In genomic region chr9:71173533-71173932, GRCm38 (mm10) we compare ENCODE assay signal across 28 mouse cellular contexts. TPM values are rescaled to one million over a fixed set of nuclear protein-coding genes. Genes with fewer than 3 reads are reported as not detected.
DNase-seq lines count a peak whose midpoint lies in the region; ATAC-seq and TF ChIP-seq lines count a peak whose summit lies in the region.
"Had no signal": no experiment of that assay in that cellular context is flagged by ENCODE, and none has a peak within 500 bp of the region (broad histone marks: within the 10 kb centered on the region; RNA-seq: fewer than 3 reads in every experiment).

No protein-coding gene starts in this region.

- no peaks in the 10 kb centered on the region for H3K4me1 ChIP-seq in hindbrain, postnatal 0 days (ENCODE audit: insufficient read depth, low read length)
- H3K4me1 ChIP-seq in hindbrain, embryonic 11.5 days (replicated peaks; ENCODE audit: control insufficient read depth, insufficient read depth, low read length) = no peaks in the 10 kb centered on the region
- peaks cover 56% of the 10 kb centered on the region for H3K4me1 ChIP-seq in liver, embryonic 12.5 days
- peaks cover 0 to 13% of the 10 kb centered on the region in 2 experiments; a peak in 3 of 4 replicates for H3K4me1 ChIP-seq in MEL (ENCODE audit: control insufficient read depth in 1 of 2, insufficient read depth in 2 of 2, low read length in 2 of 2)
- H3K4me1 ChIP-seq in stomach, postnatal 0 days (replicated peaks; ENCODE audit: control insufficient read depth, insufficient read depth) = 0 out of 2 replicates have a peak, but pooled peaks cover 2% of the 10 kb centered on the region

- TF ChIP-seq EP300 in MEL (IDR thresholded peaks at IDR 0.05; ENCODE audit: low read depth in 1 of 2, low read length in 2 of 2) = no peak
- TF ChIP-seq EP300 in stomach, postnatal 0 days (optimal IDR thresholded peaks at IDR 0.05) = no peak

- H3K4me2 ChIP-seq in hindbrain, postnatal 0 days (ENCODE audit: low read depth, low read length) = no peak overlapping the region
- H3K4me2 ChIP-seq in hindbrain, embryonic 11.5 days (replicated peaks; ENCODE audit: low read depth, low read length) = no peak overlapping the region
- H3K4me2 ChIP-seq in liver, embryonic 12.5 days = no peak overlapping the region
- no peak overlapping the region for H3K4me2 ChIP-seq in stomach, postnatal 0 days (replicated peaks; ENCODE audit: low read depth)
- H3K4me2 ChIP-seq: forebrain, embryonic 13.5 days; hindbrain, embryonic 14.5 days had no signal

- no peaks in the 10 kb centered on the region for H3K36me3 ChIP-seq in hindbrain, postnatal 0 days (ENCODE audit: insufficient read depth, low read length)
- no peaks in the 10 kb centered on the region for H3K36me3 ChIP-seq in hindbrain, embryonic 11.5 days (ENCODE audit: control insufficient read depth, insufficient read depth, low read length)
- H3K36me3 ChIP-seq in liver, embryonic 12.5 days = no peaks in the 10 kb centered on the region
- H3K36me3 ChIP-seq in MEL (ENCODE audit: control insufficient read depth in 1 of 2, insufficient read depth in 2 of 2, low read length in 2 of 2) = peaks cover 0 to 12% of the 10 kb centered on the region in 2 experiments; a peak in 2 of 4 replicates
- no peaks in the 10 kb centered on the region for H3K36me3 ChIP-seq in stomach, postnatal 0 days (ENCODE audit: control insufficient read depth, insufficient read depth, low read length)
- H3K36me3 ChIP-seq: heart, embryonic 10.5 days had no signal

- 63% methylated on average over 9 of the region's 9 CpGs for WGBS in hindbrain, postnatal 0 days
- WGBS in hindbrain, embryonic 11.5 days = 63% methylated on average over 9 of the region's 9 CpGs
- WGBS in liver, embryonic 12.5 days (ENCODE audit: insufficient replicate concordance) = 57% methylated on average over 9 of the region's 9 CpGs
- 50% methylated on average over 9 of the region's 9 CpGs for WGBS in stomach, postnatal 0 days

- H3K27ac ChIP-seq in hindbrain, postnatal 0 days = no peak overlapping the region
- no peak overlapping the region for H3K27ac ChIP-seq in hindbrain, embryonic 11.5 days (ENCODE audit: low read depth, low read length)
- H3K27ac ChIP-seq in liver, embryonic 12.5 days = peak overlapping the region; percentile 20; the same call in 1 of the 2 replicates
- no peak overlapping the region for H3K27ac ChIP-seq in MEL (ENCODE audit: control insufficient read depth, low read depth, low read length)
- no peak overlapping the region for H3K27ac ChIP-seq in stomach, postnatal 0 days (replicated peaks)
- H3K27ac ChIP-seq: forebrain, embryonic 13.5 days; heart, embryonic 10.5 days; hindbrain, embryonic 14.5 days had no signal

- ATAC-seq in hindbrain, postnatal 0 days = no peak
- no peak for ATAC-seq in hindbrain, embryonic 11.5 days (ENCODE audit: low FRiP score)
- no peak for ATAC-seq in liver, embryonic 12.5 days
- ATAC-seq in stomach, postnatal 0 days (ENCODE audit: low FRiP score, low TSS enrichment) = no peak
- ATAC-seq: forebrain, embryonic 13.5 days; inflammation-experienced regulatory T-cells, adult 6 months had no signal

- H3K9me3 ChIP-seq in hindbrain, postnatal 0 days (ENCODE audit: low read length) = no peaks in the 10 kb centered on the region
- no peaks in the 10 kb centered on the region for H3K9me3 ChIP-seq in hindbrain, embryonic 11.5 days (ENCODE audit: control insufficient read depth, low read length)
- H3K9me3 ChIP-seq in liver, embryonic 12.5 days (replicated peaks) = no peaks in the 10 kb centered on the region
- no peaks in the 10 kb centered on the region for H3K9me3 ChIP-seq in MEL (replicated peaks; ENCODE audit: insufficient read depth, low read length)
- no peaks in the 10 kb centered on the region for H3K9me3 ChIP-seq in stomach, postnatal 0 days (ENCODE audit: control insufficient read depth, low read length)
- H3K9me3 ChIP-seq: forebrain, embryonic 13.5 days; heart, embryonic 10.5 days had no signal

- peak; percentile 8; the same call in 1 of the 2 replicates for TF ChIP-seq RAD21 in MEL (IDR thresholded peaks at IDR 0.05; ENCODE audit: low read depth, low read length)

- no peaks in the 10 kb centered on the region for H3K79me2 ChIP-seq in MEL (ENCODE audit: control insufficient read depth, insufficient read depth, low read length, poor library complexity)

- H3K27me3 ChIP-seq in hindbrain, postnatal 0 days (ENCODE audit: insufficient read depth, low read length) = no peaks in the 10 kb centered on the region
- H3K27me3 ChIP-seq in hindbrain, embryonic 11.5 days (ENCODE audit: control insufficient read depth, insufficient read depth, low read length) = no peaks in the 10 kb centered on the region
- no peaks in the 10 kb centered on the region for H3K27me3 ChIP-seq in liver, embryonic 12.5 days (replicated peaks)
- no peaks in the 10 kb centered on the region for H3K27me3 ChIP-seq in MEL (ENCODE audit: control insufficient read depth in 1 of 2, insufficient read depth in 2 of 2, low read length in 2 of 2)
- no peaks in the 10 kb centered on the region for H3K27me3 ChIP-seq in stomach, postnatal 0 days (ENCODE audit: control insufficient read depth, insufficient read depth, low read length)
- H3K27me3 ChIP-seq: forebrain, embryonic 13.5 days had no signal

- TF ChIP-seq CTCF in hindbrain, postnatal 0 days (IDR thresholded peaks at IDR 0.05; ENCODE audit: low read depth) = 0 out of 2 replicates have a peak, but pooled peaks have one; percentile 3
- peak in 2 of 3 experiments; percentile 18 to 19; a peak in 3 of 6 replicates for TF ChIP-seq CTCF in MEL (IDR thresholded peaks at IDR 0.05 in 2 of 3, conservative IDR thresholded peaks at IDR 0.05 in 1 of 3; ENCODE audit: control insufficient read depth in 1 of 3, insufficient read depth in 1 of 3, low read depth in 2 of 3, low read length in 3 of 3, poor library complexity in 1 of 3, severe bottlenecking in 1 of 3)
- TF ChIP-seq CTCF in stomach, postnatal 0 days (IDR thresholded peaks at IDR 0.05; ENCODE audit: low read depth) = peak; percentile 38

- TF ChIP-seq POLR2A in MEL (IDR thresholded peaks at IDR 0.05; ENCODE audit: control insufficient read depth in 1 of 2, insufficient read depth in 1 of 2, low read depth in 1 of 2, low read length in 2 of 2, poor library complexity in 1 of 2) = no peak

- DNase-seq in hindbrain, postnatal 0 days (ENCODE audit: low spot score) = no peak
- no peak for DNase-seq in hindbrain, embryonic 11.5 days (ENCODE audit: low spot score)
- DNase-seq in liver = no peak
- no peak for DNase-seq in MEL (ENCODE audit: low read depth, low spot score)
- peak; percentile 15 for DNase-seq in stomach, postnatal 0 days (ENCODE audit: low spot score)
- no peak for DNase-seq in spleen, postnatal 10 days (ENCODE audit: low spot score in 2 of 2)
- DNase-seq: adrenal gland, adult 2 months; adrenal gland, postnatal 36 days; B cell, adult 2 months; cerebellum, adult 2 months; cerebellum, postnatal 14 days; gastrocnemius, postnatal 14 days; heart, postnatal 4 days; kidney, adult 8-10 months; kidney, postnatal 14 days; lung, adult 2 months; lung, postnatal 10 days; midbrain, embryonic 14.5 days; right cerebral cortex, adult 18-20 months; spleen, adult 18-20 months; thymus, adult 2 months; thymus, postnatal 36 days had no signal

- H3K9ac ChIP-seq in hindbrain, postnatal 0 days (replicated peaks; ENCODE audit: low read length) = no peak overlapping the region
- no peak overlapping the region for H3K9ac ChIP-seq in hindbrain, embryonic 11.5 days (ENCODE audit: low read depth, low read length)
- H3K9ac ChIP-seq in liver, embryonic 12.5 days = no peak overlapping the region
- no peak overlapping the region for H3K9ac ChIP-seq in MEL (ENCODE audit: control insufficient read depth, low read depth, low read length, poor library complexity, severe bottlenecking)
- H3K9ac ChIP-seq in stomach, postnatal 0 days (ENCODE audit: low read length) = no peak overlapping the region
- H3K9ac ChIP-seq: forebrain, embryonic 13.5 days; hindbrain, embryonic 14.5 days had no signal

- H3K4me3 ChIP-seq in hindbrain, postnatal 0 days (ENCODE audit: low read length) = no peak overlapping the region
- no peak overlapping the region for H3K4me3 ChIP-seq in hindbrain, embryonic 11.5 days (ENCODE audit: low read depth, low read length)
- no peak overlapping the region for H3K4me3 ChIP-seq in liver, embryonic 12.5 days
- no peak overlapping the region for H3K4me3 ChIP-seq in MEL (ENCODE audit: control insufficient read depth in 1 of 2, insufficient read depth in 1 of 2, low read depth in 2 of 2, low read length in 2 of 2)
- no peak overlapping the region for H3K4me3 ChIP-seq in stomach, postnatal 0 days (ENCODE audit: low read depth, low read length)
- H3K4me3 ChIP-seq: forebrain, embryonic 13.5 days; heart, embryonic 10.5 days had no signal

TF ChIP-seq in MEL, 35 proteins besides CTCF, POLR2A, EP300 and RAD21 (continues in another document):
- TF ChIP-seq BHLHE40 (IDR thresholded peaks at IDR 0.05; ENCODE audit: borderline replicate concordance, low read depth, low read length) = no peak
- TF ChIP-seq MAX (IDR thresholded peaks at IDR 0.05; ENCODE audit: low read length) = no peak
- TF ChIP-seq ZKSCAN1 (IDR thresholded peaks at IDR 0.05; ENCODE audit: low read depth, low read length) = no peak
- TF ChIP-seq GATA1 (IDR thresholded peaks at IDR 0.05; ENCODE audit: low read depth, low read length) = no peak
- TF ChIP-seq ZMIZ1 (IDR thresholded peaks at IDR 0.05; ENCODE audit: low read depth, low read length) = no peak
- TF ChIP-seq ELF1 (IDR thresholded peaks at IDR 0.05; ENCODE audit: low read depth, low read length) = no peak

RNA-seq across cellular contexts. Expression of gene Aqp9, which starts 5.1 kb away (rescaled TPM):
- total RNA-seq in hindbrain, postnatal 0 days (2014; rRNA removed) = 0.37 and 0.93 TPM in 2 replicates
- 2.5 and 3.0 TPM in 2 replicates for polyA plus RNA-seq in hindbrain, postnatal 0 days (2015; fragmentation: Nextera tagmentation; extraction: Ambion mirVana)
- polyA plus RNA-seq in hindbrain, embryonic 11.5 days (2014; fragmentation: Nextera tagmentation; extraction: Ambion mirVana) = 0.08 TPM in 1 of 2 replicates, not detected in the other
- 10.1 and 10.3 TPM in 2 replicates for polyA plus RNA-seq in liver, embryonic 12.5 days (2016; fragmentation: Nextera tagmentation; extraction: Ambion mirVana)
- total RNA-seq in MEL (2012; rRNA removed) = 64.8 and 74.3 TPM in 2 replicates
- 10 to 100 TPM in 1 of 2 experiments, not detected in 1; 76.1 TPM for polyA plus RNA-seq in MEL (2012; ENCODE audit: insufficient read depth in 1 of 2, insufficient read length in 2 of 2, low read depth in 1 of 2, low replicate concordance in 2 of 2, missing spikeins in 1 of 2)
- polyA plus RNA-seq in stomach, postnatal 0 days (2015; fragmentation: Nextera tagmentation; extraction: Ambion mirVana) = 2.1 and 2.8 TPM in 2 replicates
- polyA plus RNA-seq: inflammation-experienced regulatory T-cells, adult 6 months had no signal

RNA-seq across cellular contexts. Expression of gene Aldh1a2, which starts 42.1 kb away (rescaled TPM):
- 15.5 and 20.4 TPM in 2 replicates for total RNA-seq in hindbrain, postnatal 0 days (2014; rRNA removed)
- polyA plus RNA-seq in hindbrain, postnatal 0 days (2015; fragmentation: Nextera tagmentation; extraction: Ambion mirVana) = 30.1 and 31.4 TPM in 2 replicates
- 11.6 and 16.0 TPM in 2 replicates for polyA plus RNA-seq in hindbrain, embryonic 11.5 days (2014; fragmentation: Nextera tagmentation; extraction: Ambion mirVana)
- 6.2 and 6.7 TPM in 2 replicates for polyA plus RNA-seq in liver, embryonic 12.5 days (2016; fragmentation: Nextera tagmentation; extraction: Ambion mirVana)
- not detected in 2 replicates for total RNA-seq in MEL (2012; rRNA removed)
- polyA plus RNA-seq in MEL (2012; ENCODE audit: insufficient read depth in 1 of 2, insufficient read length in 2 of 2, low read depth in 1 of 2, low replicate concordance in 2 of 2, missing spikeins in 1 of 2) = not detected
- polyA plus RNA-seq in stomach, postnatal 0 days (2015; fragmentation: Nextera tagmentation; extraction: Ambion mirVana) = 45.2 and 47.2 TPM in 2 replicates
- total RNA-seq: granulocyte monocyte progenitor cell, adult 5-6 weeks had no signal
